Mouse (Mus musculus): ENCODE measurements around the gene Ssbp3. TPM values are rescaled to one million over a fixed set of nuclear protein-coding genes. Genes with fewer than 3 reads are reported as not detected.

Ssbp3 gene
- polyA plus RNA-seq (2012; rRNA removed; ENCODE audit: low replicate concordance) = 25.9 and 37.3 TPM in 2 replicates

DNA sequence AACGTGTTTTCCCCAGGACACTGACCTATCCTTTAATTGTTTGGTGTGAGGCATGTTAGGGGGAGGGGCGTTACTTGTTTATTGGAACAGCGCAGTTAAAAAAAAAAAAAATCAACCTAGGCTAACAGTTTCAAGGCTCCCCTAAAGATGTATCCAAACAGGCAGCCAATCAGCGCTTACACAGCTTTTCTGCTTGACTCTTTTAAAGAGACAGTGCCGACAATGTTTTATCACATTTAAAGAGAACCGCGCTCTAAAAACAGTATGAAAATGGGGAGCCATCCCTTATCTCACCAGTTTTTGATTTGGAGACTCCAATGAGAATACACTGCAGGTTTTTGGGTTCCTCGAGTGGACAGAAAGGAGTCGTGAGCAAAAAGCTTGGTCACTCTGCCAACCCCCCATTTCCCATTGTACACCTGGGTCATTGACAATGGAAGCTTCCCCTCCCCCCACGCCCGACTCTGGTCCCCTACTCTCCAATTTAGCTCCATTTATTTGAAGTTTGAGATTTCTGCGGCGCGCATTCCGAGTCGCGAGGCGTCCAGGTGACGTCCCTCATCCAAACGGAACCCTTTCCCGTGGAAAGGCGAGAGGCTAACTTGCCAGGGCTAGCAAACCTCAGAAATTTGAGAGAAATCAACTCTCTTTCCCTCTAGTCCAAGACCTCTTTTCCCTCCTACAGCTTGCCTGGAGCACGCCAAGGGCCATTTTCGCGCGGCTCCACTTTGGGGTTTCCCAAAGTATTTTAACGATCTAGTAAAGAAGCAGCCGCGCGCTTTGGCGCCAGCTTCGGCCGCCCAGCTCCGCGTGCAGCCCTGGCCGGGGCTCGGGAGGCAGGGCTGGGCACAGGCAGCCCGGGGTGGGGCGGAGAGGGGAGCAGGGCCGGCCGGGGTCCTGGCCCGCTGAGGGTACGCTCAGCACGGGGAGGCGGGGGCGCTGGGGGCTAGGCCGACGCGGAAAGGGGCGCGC is at the start of gene Ssbp3:
Ssbp3 (plus strand) TSS at position 501 of the 972 bp plus-strand sequence.

GRCm38 (mm10) chr4:107066252-107067124 is 156.0 kb downstream of the Ssbp3 start, which contains the start of the genes Mrpl37 and Cyb5rl:
Mrpl37 (minus strand) TSS chr4:107066868.
Cyb5rl (plus strand) TSS chr4:107066988.

GRCm38 (mm10) chr4:107096841-107097373 is 186.4 kb downstream of the Ssbp3 start, which contains the start of gene Cdcp2:
Cdcp2 (plus strand) TSS chr4:107096891.

Other genes starting within 250 kb of the Ssbp3 start
- gene Ttc4, start 231.8 kb upstream of the Ssbp3 start, polyA plus RNA-seq (2012; rRNA removed; ENCODE audit: low replicate concordance) = 17.7 and 28.7 TPM in 2 replicates
- gene Mroh7, start 179.8 kb upstream of the Ssbp3 start, polyA plus RNA-seq (2012; rRNA removed; ENCODE audit: low replicate concordance) = 1.2 and 15.4 TPM in 2 replicates
- 0.75 and 110 TPM in 2 replicates for gene Fam151a, start 176.8 kb upstream of the Ssbp3 start, polyA plus RNA-seq (2012; rRNA removed; ENCODE audit: low replicate concordance)
- gene Acot11, start 105.7 kb upstream of the Ssbp3 start, polyA plus RNA-seq (2012; rRNA removed; ENCODE audit: low replicate concordance) = 39.5 and 47.5 TPM in 2 replicates
- gene Mrpl37, start 156.2 kb downstream of the Ssbp3 start, polyA plus RNA-seq (2012; rRNA removed; ENCODE audit: low replicate concordance) = 37.4 and 41.4 TPM in 2 replicates
- 2.8 and 4.1 TPM in 2 replicates for gene Cyb5rl, start 156.3 kb downstream of the Ssbp3 start, polyA plus RNA-seq (2012; rRNA removed; ENCODE audit: low replicate concordance)
- gene Cdcp2, start 186.2 kb downstream of the Ssbp3 start, polyA plus RNA-seq (2012; rRNA removed; ENCODE audit: low replicate concordance) = 0.04 TPM in 1 of 2 replicates, not detected in the other

All from duodenum, adult 2 months (tissue).